Mouse (Mus musculus) bone marrow macrophage, adult 2 months (primary cell): ENCODE measurements around the gene Psmb10.

Source experiments
- CTCF ChIP-seq: IDR thresholded peaks from 2 replicates; pipeline ENCODE4 v1.5.1; 2012; ENCODE audit warnings: low read depth, mild to moderate bottlenecking, low read length, moderate library complexity
- POLR2A ChIP-seq: IDR thresholded peaks from 2 replicates; pipeline ENCODE4 v1.6.1; 2012; ENCODE audit warnings: mild to moderate bottlenecking, low read depth, low read length, borderline replicate concordance

DNA sequence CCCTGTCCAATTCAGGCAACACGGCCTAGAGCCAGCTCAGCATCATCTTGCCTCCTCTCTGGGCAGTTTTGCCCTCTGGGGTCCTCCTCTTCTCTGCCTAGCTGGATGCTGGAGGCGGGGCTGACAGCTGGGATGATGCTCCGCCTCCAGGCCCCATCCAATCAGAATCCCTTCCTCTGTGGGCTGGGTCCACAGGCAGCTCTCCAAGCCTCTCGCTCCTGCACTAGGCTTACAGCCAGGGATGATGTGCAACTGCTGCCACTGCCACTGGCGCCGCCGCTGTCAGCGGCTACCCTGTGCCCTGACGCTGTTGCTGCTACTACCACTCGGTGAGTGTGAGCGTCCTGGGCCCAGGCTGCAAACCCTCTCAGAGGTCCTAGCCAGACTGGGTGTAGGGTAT lies 44.9 kb downstream of the Psmb10 start, which contains the start of gene Nrn1l:
- TF ChIP-seq POLR2A (no peak), CTCF (no peak)
